Mouse (Mus musculus) brain, adult 2 months (tissue): ENCODE data around the gene Mier2.

Experiments
- DNase-seq: peaks from one replicate; pipeline ENCODE4 v3.0.0; 2011; ENCODE audit warnings: low read depth, low spot score

The Mier2 gene

GRCm38 (mm10) chr10:79554330-79555237 is at the start of gene Mier2:
Mier2 (minus strand) TSS chr10:79555199.
- peak; percentile 90 for DNase-seq

GRCm38 (mm10) chr10:79597936-79598230 is 42.9 kb upstream of the Mier2 start:
- no peak for DNase-seq

- peak; percentile 92 for DNase-seq
These were observed 42.3 kb upstream of the Mier2 start for GRCm38 (mm10) chr10:79597051-79597935.

- DNase-seq, result no peak
These were observed 40.6 kb upstream of the Mier2 start for GRCm38 (mm10) chr10:79595590-79595929.

- peak; percentile 92 for DNase-seq
These were observed 40.0 kb upstream of the Mier2 start for GRCm38 (mm10) chr10:79594872-79595589.

GRCm38 (mm10) chr10:79594111-79594510 is 39.1 kb upstream of the Mier2 start:
- DNase-seq, result no peak

GRCm38 (mm10) chr10:79590702-79591101 is 35.7 kb upstream of the Mier2 start:
- no peak for DNase-seq

GRCm38 (mm10) chr10:79587752-79588126 is 32.7 kb upstream of the Mier2 start:
- no peak for DNase-seq

GRCm38 (mm10) chr10:79587061-79587751 is 32.2 kb upstream of the Mier2 start, which contains the start of gene Theg:
Theg (minus strand) TSS chr10:79587331.
- no peak for DNase-seq

GRCm38 (mm10) chr10:79586243-79586642 is 31.2 kb upstream of the Mier2 start:
- no peak for DNase-seq

- no peak for DNase-seq
These were observed 30.7 kb upstream of the Mier2 start for GRCm38 (mm10) chr10:79585723-79586122.

GRCm38 (mm10) chr10:79585136-79585535 is 30.1 kb upstream of the Mier2 start:
- no peak for DNase-seq

- no peak for DNase-seq
These were observed 29.4 kb upstream of the Mier2 start for GRCm38 (mm10) chr10:79584426-79584825.

GRCm38 (mm10) chr10:79584021-79584420 is 29.0 kb upstream of the Mier2 start:
- no peak for DNase-seq

- no peak for DNase-seq
These were observed 26.5 kb upstream of the Mier2 start for GRCm38 (mm10) chr10:79581501-79581900.

- DNase-seq, result peak; percentile 36
These were observed 25.8 kb upstream of the Mier2 start for GRCm38 (mm10) chr10:79580811-79581210.

GRCm38 (mm10) chr10:79580356-79580755 is 25.4 kb upstream of the Mier2 start:
- no peak for DNase-seq

- DNase-seq, result peak; percentile 17
These were observed 24.8 kb upstream of the Mier2 start for GRCm38 (mm10) chr10:79579781-79580180.

GRCm38 (mm10) chr10:79578891-79579290 is 23.9 kb upstream of the Mier2 start:
- no peak for DNase-seq

- DNase-seq, result no peak
These were observed 23.3 kb upstream of the Mier2 start for GRCm38 (mm10) chr10:79578276-79578675.

- DNase-seq, result no peak
These were observed 22.4 kb upstream of the Mier2 start for GRCm38 (mm10) chr10:79577376-79577775.
